29 mouse cellular contexts compared by ENCODE assay signal in genomic region chr1:92103377-92103776, GRCm38 (mm10).
DNase-seq lines count a peak whose midpoint lies in the region; ATAC-seq lines count a peak whose summit lies in the region.
"Had no signal": no experiment of that assay in that cellular context is flagged by ENCODE, and none has a peak within 500 bp of the region (broad histone marks: within the 10 kb centered on the region; RNA-seq: fewer than 3 reads in every experiment).

No protein-coding gene starts in this region.

- no peaks in the 10 kb centered on the region for H3K36me3 ChIP-seq in midbrain, embryonic 13.5 days
- H3K36me3 ChIP-seq: embryonic facial prominence, embryonic 10.5 days; embryonic facial prominence, embryonic 15.5 days; forebrain, embryonic 12.5 days; heart, embryonic 12.5 days; hindbrain, embryonic 15.5 days; intestine, embryonic 15.5 days; liver, embryonic 15.5 days; lung, embryonic 15.5 days had no signal

- no peaks in the 10 kb centered on the region for H3K9me3 ChIP-seq in midbrain, embryonic 13.5 days
- H3K9me3 ChIP-seq: embryonic facial prominence, embryonic 10.5 days; embryonic facial prominence, embryonic 15.5 days; forebrain, embryonic 12.5 days; heart, embryonic 12.5 days; hindbrain, embryonic 15.5 days; intestine, embryonic 15.5 days; liver, embryonic 15.5 days; lung, embryonic 15.5 days had no signal

- no peak overlapping the region for H3K9ac ChIP-seq in midbrain, embryonic 13.5 days (replicated peaks)
- H3K9ac ChIP-seq: embryonic facial prominence, embryonic 15.5 days; forebrain, embryonic 12.5 days; forebrain, postnatal 0 days; heart, embryonic 12.5 days; hindbrain, embryonic 15.5 days; intestine, embryonic 15.5 days; liver, embryonic 15.5 days; lung, embryonic 15.5 days had no signal

- no peaks in the 10 kb centered on the region for H3K27me3 ChIP-seq in midbrain, embryonic 13.5 days
- H3K27me3 ChIP-seq: CH12.LX; embryonic facial prominence, embryonic 15.5 days; forebrain, embryonic 12.5 days; heart, embryonic 12.5 days; hindbrain, embryonic 15.5 days; intestine, embryonic 15.5 days; liver, embryonic 15.5 days; lung, embryonic 15.5 days had no signal

- H3K4me3 ChIP-seq in midbrain, embryonic 13.5 days (replicated peaks), result no peak overlapping the region
- H3K4me3 ChIP-seq: embryonic facial prominence, embryonic 10.5 days; embryonic facial prominence, embryonic 15.5 days; forebrain, embryonic 12.5 days; heart, embryonic 12.5 days; hindbrain, embryonic 15.5 days; intestine, embryonic 15.5 days; liver, embryonic 15.5 days; lung, embryonic 15.5 days had no signal

- no peak overlapping the region for H3K27ac ChIP-seq in midbrain, embryonic 13.5 days
- H3K27ac ChIP-seq: embryonic facial prominence, embryonic 10.5 days; embryonic facial prominence, embryonic 15.5 days; forebrain, embryonic 12.5 days; hindbrain, embryonic 15.5 days; intestine, embryonic 15.5 days; kidney, postnatal 0 days; liver, embryonic 15.5 days; lung, embryonic 15.5 days; stomach, postnatal 0 days had no signal

- 90% methylated on average over 3 of the region's 3 CpGs for WGBS in midbrain, embryonic 13.5 days

- ATAC-seq in activated CD4-positive, CD25-positive, alpha-beta regulatory T cell, adult 4 months, result peak; percentile 43
- peak; percentile 45; the same call in 1 of the 2 replicates for ATAC-seq in monocyte, adult 5-6 weeks (replicated peaks; ENCODE audit: insufficient number of reproducible peaks, low FRiP score, low TSS enrichment, poor library complexity, severe bottlenecking)
- ATAC-seq in midbrain, embryonic 13.5 days, result no peak
- ATAC-seq: forebrain, postnatal 0 days; intestine, embryonic 15.5 days had no signal

- peaks cover 15% of the 10 kb centered on the region for H3K4me1 ChIP-seq in midbrain, embryonic 13.5 days (replicated peaks)

- DNase-seq in adrenal gland, postnatal 14 days, result peak; percentile 35
- DNase-seq in adrenal gland, postnatal 4 days (ENCODE audit: low spot score in 2 of 2), result no peak
- peak; percentile 9 for DNase-seq in ovary, adult 18-20 months (ENCODE audit: low spot score)
- no peak for DNase-seq in ovary, postnatal 36 days (ENCODE audit: low spot score)
- no peak for DNase-seq in layer of hippocampus, postnatal 25 days (ENCODE audit: extremely low spot score in 1 of 2, low spot score in 1 of 2)
- DNase-seq: cerebellum, adult 2 months; cerebellum, postnatal 25 days; forebrain, postnatal 0 days; gastrocnemius, postnatal 10 days; kidney, adult 8-10 months; layer of hippocampus, adult 9-11 months; right cerebral cortex, postnatal 25 days; thymus, adult 18-20 months; thymus, postnatal 25 days had no signal

- no peak overlapping the region for H3K4me2 ChIP-seq in midbrain, embryonic 13.5 days (replicated peaks)
- H3K4me2 ChIP-seq: embryonic facial prominence, embryonic 15.5 days; forebrain, embryonic 12.5 days; heart, embryonic 12.5 days; hindbrain, embryonic 15.5 days; intestine, embryonic 15.5 days; liver, embryonic 15.5 days; lung, embryonic 15.5 days; midbrain, embryonic 11.5 days had no signal

Comparison
In these comparisons a context has a peak if more than half of its experiments do, and no peak if none do; other contexts are left out.
1. DNase-seq: peak in adrenal gland, postnatal 14 days (single experiment) and ovary, adult 18-20 months (single experiment); none in adrenal gland, postnatal 4 days (0 of 2), ovary, postnatal 36 days (single experiment) and layer of hippocampus, postnatal 25 days (0 of 2).